Mouse (Mus musculus) liver, embryonic 14 days (tissue): ENCODE results near the gene Ksr1. TPM values are rescaled to one million over a fixed set of nuclear protein-coding genes. Genes with fewer than 3 reads are reported as not detected.

Experiments used
- polyA plus RNA-seq: library from polyadenylated mRNA; depleted of rRNA; stranded (reverse); fragments of >200 nt; gene quantifications from 2 replicates; pipeline ENCODE4 v1.2.3, GENCODE M21; 2012; rRNA removed

Gene Ksr1
- polyA plus RNA-seq: 3.2 and 3.4 TPM in 2 replicates

DNA sequence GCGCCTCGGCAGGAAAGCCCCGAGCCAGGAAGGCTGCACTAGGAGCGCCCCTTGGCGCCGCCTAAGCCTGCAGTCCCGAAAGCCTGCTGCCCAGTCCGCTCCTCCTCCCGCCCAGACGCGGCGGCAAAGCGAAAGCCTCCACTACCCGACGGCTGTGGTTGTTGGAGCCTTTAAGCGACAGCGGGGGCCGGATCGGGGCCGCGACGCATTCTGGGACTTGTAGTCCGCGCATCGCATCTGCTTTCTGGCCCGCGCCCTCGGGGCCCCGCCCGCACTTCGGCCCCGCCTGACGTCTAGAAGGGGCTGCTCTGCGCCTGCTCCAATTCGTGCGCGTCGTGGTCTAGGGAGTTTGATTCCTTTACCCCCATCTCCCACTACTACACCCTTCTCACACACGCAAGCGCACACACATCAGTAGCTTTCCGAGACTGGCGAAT, at the start of gene Ksr1:
Gene Ksr1 (minus strand): TSS at position 77 of the 437 bp plus-strand sequence.

DNA sequence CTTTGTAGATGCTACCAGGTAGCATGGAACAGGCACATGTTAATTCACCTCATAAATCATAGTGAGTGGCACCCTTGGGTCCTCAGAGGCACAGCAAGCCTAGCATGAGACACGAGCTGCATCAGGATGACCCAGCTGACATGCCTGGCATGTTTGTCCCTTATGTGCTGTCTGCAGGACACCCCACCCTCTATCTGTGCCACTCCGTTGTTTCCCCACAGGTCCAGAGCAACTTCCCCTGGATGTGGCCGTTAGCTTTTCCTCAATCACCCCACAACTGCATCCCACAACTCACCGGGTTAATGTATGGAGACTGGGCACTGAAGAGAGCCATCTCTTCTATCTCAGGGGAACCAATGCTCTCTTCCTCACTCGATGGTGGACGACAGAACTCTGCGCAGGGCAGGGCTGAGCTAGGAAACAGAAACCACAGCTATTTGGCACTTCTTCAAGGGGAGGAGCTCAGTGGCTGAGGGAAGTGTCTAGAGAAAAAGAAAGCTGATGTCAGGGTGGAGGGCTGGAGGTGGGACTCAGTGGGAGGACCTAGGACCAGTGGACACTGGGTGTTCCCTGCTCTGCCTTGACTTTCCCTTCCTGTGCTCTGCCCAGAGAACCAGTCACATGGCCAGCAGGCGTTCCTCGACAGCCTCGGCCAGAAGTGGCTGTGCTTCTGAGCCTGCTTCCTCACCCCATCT, 161.6 kb downstream of the Ksr1 start, which contains the start of gene Lgals9:
Gene Lgals9 (minus strand): TSS at position 464 of the 695 bp plus-strand sequence.

Other genes with a start within 250 kb of the Ksr1 start
- gene Nos2, start 225.6 kb downstream of the Ksr1 start, polyA plus RNA-seq: 0.03 and 0.05 TPM in 2 replicates
- gene Lgals9, start 161.5 kb downstream of the Ksr1 start, polyA plus RNA-seq: 64.0 and 77.7 TPM in 2 replicates
- 31.7 and 32.7 TPM in 2 replicates for gene Wsb1, start 108.3 kb upstream of the Ksr1 start, polyA plus RNA-seq
- not detected in 2 replicates for gene Gm9964, start 150.5 kb upstream of the Ksr1 start, polyA plus RNA-seq
- 2.5 and 2.7 TPM in 2 replicates for gene Nf1, start 193.3 kb upstream of the Ksr1 start, polyA plus RNA-seq